Mouse (Mus musculus) lung, postnatal 4 days (tissue): ENCODE data around the gene Nxf1.

Experiments
- DNase-seq, 2 experiments: peaks; one replicate each; pipeline ENCODE4 v3.0.0; 2021

Gene Nxf1

GRCm38 (mm10) chr19:8819596-8820423 is 62.9 kb downstream of the Nxf1 start, which contains the start of gene Hnrnpul2:
Gene Hnrnpul2 (plus strand): TSS chr19:8820010.
- peak; percentile 98 to 100 for DNase-seq
